Mouse (Mus musculus) small intestine, adult 2 months (tissue): ENCODE results near the gene Uaca.

ENCODE experiments used
- CTCF ChIP-seq: fragments of 200-500 bp; IDR thresholded peaks from 2 replicates; pipeline ENCODE4 v1.5.1; 2012; ENCODE audit warnings: low read depth, mild to moderate bottlenecking, control low read depth, inconsistent platforms, low read length, moderate library complexity, mixed read lengths; ENCODE audit not compliant: insufficient replicate concordance, insufficient read length; ENCODE audit errors: extremely low read depth
- POLR2A ChIP-seq: fragments of 200-500 bp; IDR thresholded peaks from 2 replicates; pipeline ENCODE4 v1.6.1; 2012; ENCODE audit warnings: low read depth, mild to moderate bottlenecking, control low read depth, inconsistent platforms, low read length, moderate library complexity

GRCm38 (mm10) chr9:60825506-60825905, 31.2 kb downstream of the Uaca start:
- TF ChIP-seq POLR2A (no peak), CTCF (no peak)
